Mouse (Mus musculus) MEL (cell line): ENCODE measurements around the gene Phf11d. TPM values are rescaled to one million over a fixed set of nuclear protein-coding genes. Genes with fewer than 3 reads are reported as not detected.

Source experiments
- DNase-seq: peaks from one replicate; pipeline ENCODE4 v3.0.0; 2011; ENCODE audit warnings: low read depth, low spot score
- H3K27ac ChIP-seq: 2 replicates; pipeline ENCODE4 v1.5.1; 2012; ENCODE audit warnings: low read depth, mild to moderate bottlenecking, control low read depth, low read length, moderate library complexity; ENCODE audit not compliant: control insufficient read depth
- H3K27me3 ChIP-seq, 2 experiments: fragments of 150-350 bp in 1 of 2; sonication (generic) in 1 of 2; 2 replicates each; pipeline ENCODE4 v1.6.1; 2012; ENCODE audit warnings: low read length in 2 of 2, mild to moderate bottlenecking in 2 of 2, improper control_type of control experiment in 1 of 2, moderate library complexity in 1 of 2; ENCODE audit not compliant: insufficient read depth in 2 of 2, control insufficient read depth in 1 of 2
- H3K36me3 ChIP-seq, 2 experiments: 2 replicates each; pipeline ENCODE4 v1.6.1; 2012 to 2014; ENCODE audit warnings: low read length in 2 of 2, improper control_type of control experiment in 1 of 2, inconsistent platforms in 1 of 2, mild to moderate bottlenecking in 1 of 2; ENCODE audit not compliant: insufficient read depth in 2 of 2, control insufficient read depth in 1 of 2
- H3K4me1 ChIP-seq, 2 experiments: fragments of 150-350 bp in 1 of 2; sonication (generic) in 1 of 2; 2 replicates each; pipeline ENCODE4 v1.6.1; 2012; ENCODE audit warnings: low read length in 2 of 2, improper control_type of control experiment in 1 of 2, mild to moderate bottlenecking in 1 of 2; ENCODE audit not compliant: insufficient read depth in 2 of 2, control insufficient read depth in 1 of 2
- H3K4me3 ChIP-seq, 2 experiments: fragments of 150-350 bp in 1 of 2; sonication (generic) in 1 of 2; 2 replicates each; pipeline ENCODE4 v1.5.1; 2012; ENCODE audit warnings: low read depth in 2 of 2, low read length in 2 of 2, mild to moderate bottlenecking in 2 of 2, moderate library complexity in 2 of 2, control low read depth in 1 of 2, improper control_type of control experiment in 1 of 2; ENCODE audit not compliant: control insufficient read depth in 1 of 2, insufficient read depth in 1 of 2
- H3K79me2 ChIP-seq: 2 replicates; pipeline ENCODE4 v1.6.1; 2012; ENCODE audit warnings: mild to moderate bottlenecking, low read length, moderate library complexity; ENCODE audit not compliant: control insufficient read depth, poor library complexity, insufficient read depth
- H3K9ac ChIP-seq: 2 replicates; pipeline ENCODE4 v1.6.1; 2012; ENCODE audit warnings: low read depth, mild to moderate bottlenecking, control low read depth, low read length, moderate library complexity; ENCODE audit not compliant: control insufficient read depth, poor library complexity, severe bottlenecking
- H3K9me3 ChIP-seq: fragments of 150-350 bp; sonication (generic); replicated peaks from 2 replicates; pipeline ENCODE4 v1.6.1; 2012; ENCODE audit warnings: mild to moderate bottlenecking, low read length, improper control_type of control experiment, moderate library complexity; ENCODE audit not compliant: insufficient read depth
- BHLHE40 ChIP-seq: IDR thresholded peaks from 2 replicates; pipeline ENCODE4 v1.6.1; 2012; ENCODE audit warnings: low read depth, mild to moderate bottlenecking, inconsistent platforms, low read length, improper control_type of control experiment, borderline replicate concordance
- CHD2 ChIP-seq: IDR thresholded peaks from 2 replicates; pipeline ENCODE4 v1.6.1; 2011; ENCODE audit warnings: low read length, improper control_type of control experiment
- E2F4 ChIP-seq: IDR thresholded peaks from 2 replicates; pipeline ENCODE4 v1.6.1; 2011; ENCODE audit warnings: low read depth, low read length, improper control_type of control experiment, borderline replicate concordance
- ELF1 ChIP-seq: IDR thresholded peaks from 2 replicates; pipeline ENCODE4 v1.6.1; 2014; ENCODE audit warnings: low read depth, mild to moderate bottlenecking, inconsistent platforms, low read length, improper control_type of control experiment, moderate library complexity
- EP300 ChIP-seq, 2 experiments: IDR thresholded peaks; 2 replicates each; pipeline ENCODE4 v1.6.1; 2011; ENCODE audit warnings: improper control_type of control experiment in 2 of 2, low read length in 2 of 2, low read depth in 1 of 2, mild to moderate bottlenecking in 1 of 2
- ETS1 ChIP-seq: IDR thresholded peaks from 2 replicates; pipeline ENCODE4 v1.6.1; 2012; ENCODE audit warnings: low read depth, mild to moderate bottlenecking, inconsistent platforms, low read length, improper control_type of control experiment, moderate library complexity
- GABPA ChIP-seq: IDR thresholded peaks from 2 replicates; pipeline ENCODE4 v1.6.1; 2012; ENCODE audit warnings: low read depth, mild to moderate bottlenecking, inconsistent platforms, low read length, improper control_type of control experiment, moderate library complexity
- GATA1 ChIP-seq: IDR thresholded peaks from 2 replicates; pipeline ENCODE4 v1.6.1; 2011; ENCODE audit warnings: low read depth, low read length, improper control_type of control experiment
- HCFC1 ChIP-seq: IDR thresholded peaks from 2 replicates; pipeline ENCODE4 v1.6.1; 2012; ENCODE audit warnings: low read depth, mild to moderate bottlenecking, inconsistent platforms, low read length, improper control_type of control experiment, moderate library complexity
- KAT2A ChIP-seq: conservative IDR thresholded peaks from 2 replicates; pipeline ENCODE4 v1.6.1; 2012; ENCODE audit warnings: low read depth, low read length, improper control_type of control experiment, inconsistent platforms
- MAX ChIP-seq: IDR thresholded peaks from 2 replicates; pipeline ENCODE4 v1.6.1; 2011; ENCODE audit warnings: low read length, improper control_type of control experiment
- MAZ ChIP-seq: IDR thresholded peaks from 2 replicates; pipeline ENCODE4 v1.6.1; 2012; ENCODE audit warnings: low read depth, mild to moderate bottlenecking, inconsistent platforms, low read length, improper control_type of control experiment
- MXI1 ChIP-seq: IDR thresholded peaks from 2 replicates; pipeline ENCODE4 v1.6.1; 2011; ENCODE audit warnings: mild to moderate bottlenecking, low read depth, low read length, improper control_type of control experiment
- MYB ChIP-seq: IDR thresholded peaks from 2 replicates; pipeline ENCODE4 v1.6.1; 2011; ENCODE audit warnings: mild to moderate bottlenecking, low read depth, low read length, improper control_type of control experiment
- MYC ChIP-seq: IDR thresholded peaks from 2 replicates; pipeline ENCODE4 v1.6.1; 2011; ENCODE audit warnings: low read depth, mild to moderate bottlenecking, low read length, improper control_type of control experiment, moderate library complexity
- NELFE ChIP-seq: IDR thresholded peaks from 2 replicates; pipeline ENCODE4 v1.6.1; 2011; ENCODE audit warnings: low read depth, low read length, improper control_type of control experiment
- POLR2A ChIP-seq, 2 experiments: IDR thresholded peaks; 2 replicates each; pipeline ENCODE4 v1.6.1; 2011 to 2012; ENCODE audit warnings: low read length in 2 of 2, mild to moderate bottlenecking in 2 of 2, control low read depth in 1 of 2, improper control_type of control experiment in 1 of 2, low read depth in 1 of 2, moderate library complexity in 1 of 2; ENCODE audit not compliant: control insufficient read depth in 1 of 2, insufficient read depth in 1 of 2, poor library complexity in 1 of 2
- POLR2AphosphoS2 ChIP-seq: IDR thresholded peaks from 2 replicates; pipeline ENCODE4 v1.6.1; 2011; ENCODE audit warnings: low read length, improper control_type of control experiment
- POLR2AphosphoS5 ChIP-seq: IDR thresholded peaks from 2 replicates; pipeline ENCODE4 v1.6.1; 2012; ENCODE audit warnings: low read depth, borderline replicate concordance, mild to moderate bottlenecking, inconsistent platforms, low read length, moderate library complexity, mixed read lengths
- RAD21 ChIP-seq: IDR thresholded peaks from 2 replicates; pipeline ENCODE4 v1.6.1; 2011; ENCODE audit warnings: mild to moderate bottlenecking, low read depth, low read length, improper control_type of control experiment
- SIN3A ChIP-seq: IDR thresholded peaks from 2 replicates; pipeline ENCODE4 v1.6.1; 2012; ENCODE audit warnings: low read length, improper control_type of control experiment, inconsistent platforms
- SMC3 ChIP-seq: IDR thresholded peaks from 2 replicates; pipeline ENCODE4 v1.6.1; 2011; ENCODE audit warnings: low read depth, low read length, improper control_type of control experiment
- TAL1 ChIP-seq: IDR thresholded peaks from 2 replicates; pipeline ENCODE4 v1.6.1; 2012; ENCODE audit warnings: mild to moderate bottlenecking, inconsistent platforms, low read length, moderate library complexity, mixed read lengths
- TCF12 ChIP-seq: IDR thresholded peaks from 2 replicates; pipeline ENCODE4 v1.6.1; 2014; ENCODE audit warnings: low read depth, mild to moderate bottlenecking, inconsistent platforms, low read length, improper control_type of control experiment, moderate library complexity
- USF2 ChIP-seq, 2 experiments: IDR thresholded peaks; 2 replicates each; pipeline ENCODE4 v1.6.1; 2011 to 2012; ENCODE audit warnings: improper control_type of control experiment in 2 of 2, low read length in 2 of 2, borderline replicate concordance in 1 of 2, inconsistent platforms in 1 of 2, low read depth in 1 of 2, mild to moderate bottlenecking in 1 of 2; ENCODE audit not compliant: insufficient read depth in 1 of 2
- ZC3H11A ChIP-seq: IDR thresholded peaks from 2 replicates; pipeline ENCODE4 v1.6.1; 2012; ENCODE audit warnings: low read depth, mild to moderate bottlenecking, inconsistent platforms, low read length, improper control_type of control experiment
- ZKSCAN1 ChIP-seq: IDR thresholded peaks from 2 replicates; pipeline ENCODE4 v1.6.1; 2012; ENCODE audit warnings: low read depth, mild to moderate bottlenecking, inconsistent platforms, low read length, improper control_type of control experiment, moderate library complexity
- ZMIZ1 ChIP-seq: IDR thresholded peaks from 2 replicates; pipeline ENCODE4 v1.6.1; 2012; ENCODE audit warnings: low read depth, mild to moderate bottlenecking, inconsistent platforms, low read length, improper control_type of control experiment, moderate library complexity
- polyA plus RNA-seq, 2 experiments: library from polyadenylated mRNA; stranded (reverse) in 1 of 2; unstranded in 1 of 2; fragments of >175 nt in 1 of 2; fragments of >200 nt in 1 of 2; gene quantifications; 2 replicates each; pipeline versions ENCODE4 v1.2.1 to v1.2.4; 2012; ENCODE audit warnings: low replicate concordance in 2 of 2, low read depth in 1 of 2; ENCODE audit not compliant: insufficient read length in 2 of 2, insufficient read depth in 1 of 2, missing spikeins in 1 of 2
- total RNA-seq: library from RNA; depleted of rRNA; stranded (reverse); fragments of 300-350 nt; gene quantifications from 2 replicates; pipeline ENCODE4 v1.2.3, GENCODE M21; 2012

The Phf11d gene
- total and polyA plus RNA-seq, 3 experiments, result 5.6 to 19.5 TPM; not detected in 1

- Histone ChIP-seq H3K9ac (no peak overlapping the region), H3K27me3 (no peaks in the 10 kb centered on the region), H3K79me2 (no peaks in the 10 kb centered on the region), H3K4me1 (no peaks in the 10 kb centered on the region), H3K27ac (no peak overlapping the region), H3K4me3 (no peak overlapping the region), H3K9me3 (no peaks in the 10 kb centered on the region), H3K36me3 (no peaks in the 10 kb centered on the region)
- peak; percentile 36 for DNase-seq
- no peak for TF ChIP-seq GABPA
- TF ChIP-seq MAX, result no peak
- TF ChIP-seq HCFC1, result no peak
- TF ChIP-seq ETS1, result no peak
- TF ChIP-seq MYB, result no peak
- no peak for TF ChIP-seq SMC3
- TF ChIP-seq RAD21, result no peak
- no peak for TF ChIP-seq SIN3A
- TF ChIP-seq MYC, result no peak
- no peak for TF ChIP-seq ZMIZ1
- no peak for TF ChIP-seq ELF1
- no peak for TF ChIP-seq CHD2
- TF ChIP-seq POLR2AphosphoS5, result no peak
- no peak for TF ChIP-seq ZKSCAN1
- no peak for TF ChIP-seq NELFE
- no peak for TF ChIP-seq MAZ
Measured at GRCm38 (mm10) chr14:59389532-59389931, 24.3 kb upstream of the Phf11d start.

- Histone ChIP-seq H3K4me3 (peak overlapping the region; percentile 43 to 53), H3K9me3 (no peaks in the 10 kb centered on the region), H3K9ac (peak overlapping the region; percentile 62), H3K27me3 (no peaks in the 10 kb centered on the region), H3K27ac (peak overlapping the region; percentile 90), H3K79me2 (no peaks in the 10 kb centered on the region), H3K36me3 (peaks cover 0 to 12% of the 10 kb centered on the region in 2 experiments; a peak in 2 of 4 replicates), H3K4me1 (peaks cover 0 to 11% of the 10 kb centered on the region in 2 experiments; a peak in 1 of 4 replicates)
- DNase-seq, result peak; percentile 90
- TF ChIP-seq HCFC1 (peak; percentile 25; the same call in 1 of the 2 replicates), POLR2AphosphoS2 (no peak), TCF12 (peak; percentile 74), SIN3A (peak; percentile 59), ELF1 (no peak), POLR2A (IDR thresholded peaks at IDR 0.05; ENCODE audit: control insufficient read depth in 1 of 2, insufficient read depth in 1 of 2, low read depth in 1 of 2, low read length in 2 of 2, poor library complexity in 1 of 2) (peak in 1 of 2 experiments; percentile 43; a peak in 1 of 4 replicates), GATA1 (peak; percentile 76), USF2 (IDR thresholded peaks at IDR 0.05; ENCODE audit: borderline replicate concordance in 1 of 2, insufficient read depth in 1 of 2, low read depth in 1 of 2, low read length in 2 of 2) (no peak), MYB (0 out of 2 replicates have a peak, but pooled peaks have one; percentile 11), BHLHE40 (no peak; the same call in 1 of the 2 replicates), ETS1 (peak; percentile 47; the same call in 1 of the 2 replicates), MXI1 (peak; percentile 69), TAL1 (peak; percentile 62), MYC (0 out of 2 replicates have a peak, but pooled peaks have one; percentile 11), ZMIZ1 (no peak), E2F4 (peak; percentile 93), NELFE (peak; percentile 46; the same call in 1 of the 2 replicates), KAT2A (no peak), EP300 (IDR thresholded peaks at IDR 0.05; ENCODE audit: low read depth in 1 of 2, low read length in 2 of 2) (peak; percentile 64 to 74), ZKSCAN1 (no peak), GABPA (no peak), ZC3H11A (no peak), MAZ (peak; percentile 16; the same call in 1 of the 2 replicates), MAX (peak; percentile 61)
Measured at GRCm38 (mm10) chr14:59370348-59371068, 5.2 kb upstream of the Phf11d start.
